Mouse (Mus musculus): ENCODE data around the gene Pla2g2e.

GRCm38 (mm10) chr4:138865092-138865491 lies 12.7 kb upstream of the Pla2g2e start:
- TF ChIP-seq CTCF (IDR thresholded peaks at IDR 0.05; ENCODE audit: low read depth, low read length) (no peak), EP300 (IDR thresholded peaks at IDR 0.05; ENCODE audit: insufficient read depth, low read depth, low read length) (no peak)
